Mouse (Mus musculus) left cerebral cortex, adult 11 months (tissue): Measurements from ENCODE around the gene Snx18.

Experiments used
- DNase-seq: peaks from one replicate; pipeline ENCODE4 v3.0.0; 2022; ENCODE audit warnings: low spot score

Gene Snx18

GRCm38 (mm10) chr13:113617891-113618823, at the start of gene Snx18:
TSS of gene Snx18 (minus strand) at chr13:113618564.
- DNase-seq: peak; percentile 81

GRCm38 (mm10) chr13:113663883-113664282, 45.5 kb upstream of the Snx18 start:
- no peak for DNase-seq

GRCm38 (mm10) chr13:113663151-113663779, 44.9 kb upstream of the Snx18 start, which contains the start of gene Hspb3:
TSS of gene Hspb3 (minus strand) at chr13:113663676.
- DNase-seq: no peak

- DNase-seq: no peak
Observed at GRCm38 (mm10) chr13:113661826-113662271, 43.5 kb upstream of the Snx18 start.

- DNase-seq: no peak
Observed at GRCm38 (mm10) chr13:113660576-113661310, 42.4 kb upstream of the Snx18 start.

- DNase-seq: no peak
Observed at GRCm38 (mm10) chr13:113657204-113657603, 38.8 kb upstream of the Snx18 start.

- no peak for DNase-seq
Observed at GRCm38 (mm10) chr13:113656639-113657038, 38.3 kb upstream of the Snx18 start.

- DNase-seq: no peak
Observed at GRCm38 (mm10) chr13:113655511-113655910, 37.1 kb upstream of the Snx18 start.

- no peak for DNase-seq
Observed at GRCm38 (mm10) chr13:113640944-113641597, 22.7 kb upstream of the Snx18 start.

- DNase-seq: no peak
Observed at GRCm38 (mm10) chr13:113638914-113639313, 20.6 kb upstream of the Snx18 start.

GRCm38 (mm10) chr13:113635799-113636222, 17.4 kb upstream of the Snx18 start:
- DNase-seq: no peak

GRCm38 (mm10) chr13:113634732-113635481, 16.5 kb upstream of the Snx18 start:
- no peak for DNase-seq

GRCm38 (mm10) chr13:113632506-113632905, 14.1 kb upstream of the Snx18 start:
- DNase-seq: no peak

GRCm38 (mm10) chr13:113627601-113628000, 9.2 kb upstream of the Snx18 start:
- DNase-seq: no peak

GRCm38 (mm10) chr13:113622865-113623255, 4.5 kb upstream of the Snx18 start:
- no peak for DNase-seq

GRCm38 (mm10) chr13:113622122-113622864, 3.9 kb upstream of the Snx18 start:
- DNase-seq: no peak

GRCm38 (mm10) chr13:113619003-113619402, 639 bp upstream of the Snx18 start:
- DNase-seq: no peak

- DNase-seq: no peak
Observed at GRCm38 (mm10) chr13:113617338-113617890, 950 bp downstream of the Snx18 start.

GRCm38 (mm10) chr13:113616751-113617337, 1.5 kb downstream of the Snx18 start:
- no peak for DNase-seq
